Mouse (Mus musculus) lung, embryonic 16.5 days (tissue): Measurements from ENCODE around the gene Hamp. TPM values are rescaled to one million over a fixed set of nuclear protein-coding genes. Genes with fewer than 3 reads are reported as not detected.
A peak's percentile ranks its signal among the peaks of the same experiment; 100 is the strongest.

Experiments used
- ATAC-seq: fragments of 200-750 bp; cut with Nextera tagmentation; 2 replicates; pipeline ENCODE4 v1.8.0; 2017; ENCODE audit warnings: low read depth, mild to moderate bottlenecking, moderate library complexity
- H3K27ac ChIP-seq: fragments of 300-500 bp; sonication (generic); 2 replicates; pipeline ENCODE4 v1.5.1; 2014; ENCODE audit warnings: mild to moderate bottlenecking, control low read depth, low read length
- H3K27me3 ChIP-seq: fragments of 300-500 bp; sonication (generic); 2 replicates; pipeline ENCODE4 v1.6.1; 2014; ENCODE audit warnings: low read depth, low read length, mixed read lengths; ENCODE audit not compliant: control insufficient read depth, insufficient read depth
- H3K36me3 ChIP-seq: fragments of 300-500 bp; sonication (generic); 2 replicates; pipeline ENCODE4 v1.6.1; 2014; ENCODE audit warnings: low read length; ENCODE audit not compliant: control insufficient read depth, insufficient read depth
- H3K4me1 ChIP-seq: fragments of 300-500 bp; sonication (generic); replicated peaks from 2 replicates; pipeline ENCODE4 v1.6.1; 2014; ENCODE audit warnings: low read length, mixed read lengths; ENCODE audit not compliant: control insufficient read depth, insufficient read depth
- H3K4me2 ChIP-seq: fragments of 300-500 bp; sonication (generic); 2 replicates; pipeline ENCODE4 v1.6.1; 2014; ENCODE audit warnings: low read depth, low read length, control low read depth
- H3K4me3 ChIP-seq: fragments of 300-500 bp; sonication (generic); 2 replicates; pipeline ENCODE4 v1.5.1; 2014; ENCODE audit warnings: mild to moderate bottlenecking, low read length, control low read depth
- H3K9ac ChIP-seq: fragments of 300-500 bp; sonication (generic); 2 replicates; pipeline ENCODE4 v1.6.1; 2014; ENCODE audit warnings: low read length, control low read depth
- H3K9me3 ChIP-seq: fragments of 300-500 bp; sonication (generic); 2 replicates; pipeline ENCODE4 v1.6.1; 2016; ENCODE audit warnings: low read length; ENCODE audit not compliant: control insufficient read depth
- WGBS: fragments of 180-500 bp; shearing (Covaris S2); extraction: QIAGEN DNeasy Blood & Tissue Kit; methylation state at CpG from one replicate; pipeline ENCODE4 v1.1.7; 2014; 5-methylcytosine and 5-hydroxymethylcytosine counted together
- polyA plus RNA-seq: library from polyadenylated mRNA; unstranded; fragments of >200 nt; fragmentation: Nextera tagmentation; extraction: Ambion mirVana; gene quantifications from 2 replicates; pipeline ENCODE4 v1.2.1, GENCODE M21; 2015

The Hamp gene
- polyA plus RNA-seq, 1 experiment from 2014 or later: not detected

- Histone ChIP-seq H3K4me1 (peaks cover 10% of the 10 kb centered on the region), H3K27ac (peak overlapping the region; percentile 98), H3K9ac (peak overlapping the region; percentile 98), H3K9me3 (no peaks in the 10 kb centered on the region), H3K36me3 (peaks cover 15% of the 10 kb centered on the region), H3K4me2 (peak overlapping the region; percentile 88), H3K27me3 (no peaks in the 10 kb centered on the region), H3K4me3 (peak overlapping the region; percentile 81)
- WGBS: 66% methylated on average over 28 of the region's 28 CpGs
- no peak for ATAC-seq
Observed at GRCm38 (mm10) chr7:30958109-30958865, 14.5 kb upstream of the Hamp start.

- Histone ChIP-seq H3K36me3 (peaks cover 24% of the 10 kb centered on the region), H3K9ac (peak overlapping the region; percentile 98), H3K27ac (peak overlapping the region; percentile 98), H3K4me2 (peak overlapping the region; percentile 88), H3K9me3 (no peaks in the 10 kb centered on the region), H3K27me3 (no peaks in the 10 kb centered on the region), H3K4me1 (peaks cover 10% of the 10 kb centered on the region), H3K4me3 (peak overlapping the region; percentile 81)
- ATAC-seq: peak; percentile 65
- WGBS: under 1% methylated on average over 43 of the region's 43 CpGs
Observed at GRCm38 (mm10) chr7:30957367-30957783, 13.5 kb upstream of the Hamp start.

- H3K9ac ChIP-seq: peak within 1 kb of the TSS; percentile 98
- WGBS: 3% methylated on average over 12 of the region's 82 CpGs
- peak within 1 kb of the TSS; percentile 81 for H3K4me3 ChIP-seq
- H3K27ac ChIP-seq: peak within 1 kb of the TSS; percentile 98
- peaks cover 28% of the 10 kb centered on the region for H3K36me3 ChIP-seq
- H3K27me3 ChIP-seq: no peaks in the 10 kb centered on the region
- no peaks in the 10 kb centered on the region for H3K9me3 ChIP-seq
- peak within 1 kb of the TSS; percentile 88 for H3K4me2 ChIP-seq
- ATAC-seq: peak; percentile 64
- H3K4me1 ChIP-seq: peaks cover 10% of the 10 kb centered on the region
Observed at GRCm38 (mm10) chr7:30956756-30957366, 13.0 kb upstream of the Hamp start, which contains the start of gene Usf2. Gene Usf2, minus strand, starts transcription at chr7:30956803.

DNA sequence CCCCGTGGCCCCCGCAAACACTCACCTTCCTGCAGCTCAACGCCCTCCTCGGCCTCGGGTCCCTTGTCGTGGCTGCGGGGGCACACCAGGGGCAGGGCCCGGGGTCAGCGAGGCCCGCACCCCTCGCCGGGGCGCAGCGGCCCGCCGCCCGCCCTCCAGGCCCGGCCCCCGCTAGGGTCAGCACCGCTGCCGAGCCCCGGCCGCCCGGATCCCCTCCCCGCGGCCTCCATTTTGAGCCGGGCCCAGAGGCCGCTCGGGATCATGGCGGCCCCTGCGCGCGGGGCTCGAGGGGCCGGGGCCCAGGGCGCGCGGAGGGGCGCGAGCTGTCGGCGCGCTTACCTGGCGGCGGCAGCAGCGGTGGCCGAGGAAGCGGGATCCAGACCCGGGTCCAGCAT, 12.5 kb upstream of the Hamp start:
- Histone ChIP-seq H3K4me1 (peaks cover 10% of the 10 kb centered on the region), H3K9me3 (no peaks in the 10 kb centered on the region), H3K9ac (peak overlapping the region; percentile 98), H3K4me2 (peak overlapping the region; percentile 88), H3K4me3 (peak overlapping the region; percentile 81), H3K27ac (peak overlapping the region; percentile 98), H3K36me3 (peaks cover 30% of the 10 kb centered on the region), H3K27me3 (no peaks in the 10 kb centered on the region)
- ATAC-seq: peak; percentile 41
- 0% methylated on average over 4 of the region's 49 CpGs for WGBS

DNA sequence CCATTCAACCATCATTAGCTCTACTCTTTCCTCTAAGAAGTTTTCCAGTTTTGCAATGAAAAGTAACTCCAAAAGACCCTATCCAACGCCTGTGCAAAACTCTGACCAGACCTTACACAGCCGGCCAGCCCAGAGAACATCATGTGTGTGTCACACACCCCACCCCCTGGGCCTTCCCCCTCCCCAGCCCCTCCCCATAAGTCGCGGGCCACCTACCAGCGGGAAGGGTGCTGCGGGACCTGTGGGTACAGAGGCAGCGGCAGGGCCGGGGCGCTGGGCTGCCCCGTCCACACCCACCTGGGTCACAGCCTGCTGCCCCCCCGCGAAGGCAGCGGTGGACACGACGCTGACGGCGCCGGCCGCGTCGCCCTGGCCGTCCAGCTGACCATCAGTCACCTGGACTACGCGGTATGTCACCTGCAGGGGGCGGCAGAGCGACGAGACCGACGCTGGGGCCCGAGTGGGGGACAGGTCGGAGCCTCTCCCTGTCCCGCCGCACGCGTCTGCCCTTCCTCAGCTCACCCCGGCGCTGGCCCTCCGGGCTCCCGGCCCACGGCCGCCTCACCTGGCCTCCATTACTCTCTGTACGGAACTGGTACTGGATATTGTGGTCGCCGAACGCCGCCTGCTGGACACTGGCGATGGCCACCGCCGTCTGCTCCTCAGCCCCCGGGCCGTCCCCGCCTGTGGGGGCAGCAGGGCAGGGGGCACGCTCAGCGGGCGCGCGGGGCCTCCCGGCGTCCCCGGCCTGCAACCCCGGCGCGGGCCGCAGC, 11.9 kb upstream of the Hamp start:
- peaks cover 33% of the 10 kb centered on the region for H3K36me3 ChIP-seq
- no peaks in the 10 kb centered on the region for H3K27me3 ChIP-seq
- peak; percentile 79 for ATAC-seq
- peak overlapping the region; percentile 81 for H3K4me3 ChIP-seq
- H3K4me1 ChIP-seq: peaks cover 10% of the 10 kb centered on the region
- H3K4me2 ChIP-seq: peak overlapping the region; percentile 88
- H3K9ac ChIP-seq: peak overlapping the region; percentile 98
- H3K9me3 ChIP-seq: no peaks in the 10 kb centered on the region
- under 1% methylated on average over 35 of the region's 64 CpGs for WGBS
- H3K27ac ChIP-seq: peak overlapping the region; percentile 98

GRCm38 (mm10) chr7:30954971-30955520, 11.2 kb upstream of the Hamp start:
- H3K4me2 ChIP-seq: peak overlapping the region; percentile 88
- peaks cover 10% of the 10 kb centered on the region for H3K4me1 ChIP-seq
- 81% methylated on average over 12 of the region's 12 CpGs for WGBS
- H3K9ac ChIP-seq: no peak overlapping the region
- no peak for ATAC-seq
- peaks cover 38% of the 10 kb centered on the region for H3K36me3 ChIP-seq
- no peak overlapping the region for H3K27ac ChIP-seq
- H3K9me3 ChIP-seq: no peaks in the 10 kb centered on the region
- no peaks in the 10 kb centered on the region for H3K27me3 ChIP-seq
- H3K4me3 ChIP-seq: peak overlapping the region; percentile 81

GRCm38 (mm10) chr7:30954036-30954435, 10.2 kb upstream of the Hamp start:
- 75% methylated on average over 3 of the region's 3 CpGs for WGBS

GRCm38 (mm10) chr7:30953459-30953858, 9.6 kb upstream of the Hamp start:
- H3K27ac ChIP-seq: no peak overlapping the region
- peaks cover 43% of the 10 kb centered on the region for H3K36me3 ChIP-seq
- ATAC-seq: no peak
- H3K4me3 ChIP-seq: no peak overlapping the region
- 81% methylated on average over 6 of the region's 6 CpGs for WGBS
- peaks cover 10% of the 10 kb centered on the region for H3K4me1 ChIP-seq
- no peak overlapping the region for H3K9ac ChIP-seq
- H3K27me3 ChIP-seq: no peaks in the 10 kb centered on the region
- H3K4me2 ChIP-seq: no peak overlapping the region
- no peaks in the 10 kb centered on the region for H3K9me3 ChIP-seq

More at GRCm38 (mm10) chr7:30954036-30954435, 10.2 kb upstream of the Hamp start:
- no peak overlapping the region for H3K4me2 ChIP-seq
- peaks cover 10% of the 10 kb centered on the region for H3K4me1 ChIP-seq
- no peak overlapping the region for H3K27ac ChIP-seq
- no peaks in the 10 kb centered on the region for H3K27me3 ChIP-seq
- no peak overlapping the region for H3K9ac ChIP-seq
- H3K9me3 ChIP-seq: no peaks in the 10 kb centered on the region
- ATAC-seq: no peak
- H3K4me3 ChIP-seq: no peak overlapping the region
- H3K36me3 ChIP-seq: peaks cover 43% of the 10 kb centered on the region
